Mouse (Mus musculus): ENCODE measurements at regions not wholly inside any gene's neighbourhood (a gene's known extent, or its start where the extent isn't known, plus 50 kb on each side); places are given as distances from the start of the nearest gene placed in this dataset.

DNA sequence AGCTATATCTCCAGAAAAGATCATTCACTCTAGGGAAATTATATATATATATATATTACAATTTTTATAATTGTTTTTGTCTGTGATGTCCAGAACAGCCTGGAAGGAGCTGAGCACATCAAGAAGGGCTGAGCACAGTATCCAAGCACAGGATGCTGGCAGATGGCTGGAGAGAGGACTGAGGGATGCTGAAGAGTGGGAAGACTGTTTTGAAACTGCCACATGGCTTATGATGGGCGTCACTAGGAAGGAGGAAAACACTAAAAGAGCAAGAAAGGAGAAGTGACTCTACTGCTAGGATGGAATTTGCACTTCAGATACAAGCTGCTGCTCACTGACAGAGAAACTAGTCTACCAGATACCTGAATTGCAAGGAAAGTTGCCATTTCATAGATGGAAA, 50.4 kb upstream of the Atg10 start:
- DNase-seq (ENCODE audit: low read depth, low spot score) = no peak

DNA sequence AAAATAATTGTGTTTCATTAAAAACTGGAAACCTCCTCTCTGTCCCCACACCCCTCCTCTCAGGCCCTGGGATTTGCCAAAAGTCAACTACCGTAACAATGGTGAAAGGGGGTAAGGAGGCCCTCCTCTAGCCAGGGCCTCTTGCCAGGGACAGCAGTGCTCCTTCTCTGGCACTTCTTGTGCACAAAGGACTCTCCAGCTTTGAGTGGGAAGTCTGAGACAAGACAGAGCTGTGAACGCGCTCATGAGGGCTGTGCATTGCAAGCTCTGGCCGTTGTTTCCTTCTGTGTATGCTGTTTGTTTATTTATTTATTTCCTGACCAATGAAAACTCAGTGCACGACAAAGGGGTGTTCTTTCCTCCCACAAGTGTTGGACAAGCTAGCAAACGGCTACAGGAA, 50.8 kb upstream of the Atg10 start:
- DNase-seq (ENCODE audit: low read depth, low spot score) = no peak

DNA sequence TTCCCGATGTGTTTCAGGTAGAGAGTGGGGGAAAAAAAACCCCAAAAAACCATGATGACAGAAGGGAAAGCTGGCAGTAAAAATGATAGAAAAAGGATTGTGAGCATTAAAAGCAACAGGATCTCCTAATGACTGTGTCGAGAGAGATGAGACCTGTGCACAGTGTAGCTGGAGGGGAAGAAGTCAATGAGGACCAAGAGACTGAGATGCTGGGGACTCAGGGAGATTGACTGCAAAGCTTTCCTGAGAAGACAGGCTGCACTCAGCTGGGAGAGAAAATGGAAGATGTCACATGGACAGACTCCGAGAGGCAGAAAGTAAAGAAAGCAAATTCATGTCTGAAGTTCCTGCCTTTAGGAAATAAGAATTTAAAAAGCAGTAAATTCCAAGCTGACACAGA, 55.7 kb upstream of the Atg10 start:
- no peak for DNase-seq (ENCODE audit: low read depth, low spot score)

DNA sequence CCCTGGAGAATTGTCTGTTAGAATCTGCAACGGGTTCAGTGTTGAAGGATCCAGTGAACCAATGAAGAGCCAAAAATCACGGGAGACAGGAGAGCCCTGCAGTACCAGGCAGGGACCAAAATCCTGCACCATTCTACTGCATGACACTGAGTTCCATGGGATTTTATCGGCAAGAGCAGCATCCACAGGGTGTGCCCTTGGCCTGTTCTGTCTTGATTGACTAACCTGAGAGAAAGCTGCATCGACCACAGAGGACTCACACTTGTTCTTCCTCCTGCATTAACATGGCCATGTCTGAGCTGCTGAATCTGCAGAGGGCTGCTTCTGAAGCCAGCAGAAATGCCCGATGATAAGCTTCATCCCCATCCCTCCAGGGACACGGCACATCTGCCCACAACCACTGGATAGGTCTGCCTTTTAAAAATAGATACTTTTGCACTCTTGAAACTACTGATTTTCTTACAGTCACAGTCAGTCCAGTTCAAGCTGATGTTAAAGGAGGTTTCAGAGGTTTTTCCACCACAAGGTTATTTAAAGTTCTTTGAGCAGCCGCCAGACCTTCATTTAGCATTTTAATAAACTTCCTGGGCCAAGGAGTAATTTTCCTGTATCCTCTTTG, 71.9 kb upstream of the Atg10 start:
- no peak for DNase-seq (ENCODE audit: low read depth, low spot score)

DNA sequence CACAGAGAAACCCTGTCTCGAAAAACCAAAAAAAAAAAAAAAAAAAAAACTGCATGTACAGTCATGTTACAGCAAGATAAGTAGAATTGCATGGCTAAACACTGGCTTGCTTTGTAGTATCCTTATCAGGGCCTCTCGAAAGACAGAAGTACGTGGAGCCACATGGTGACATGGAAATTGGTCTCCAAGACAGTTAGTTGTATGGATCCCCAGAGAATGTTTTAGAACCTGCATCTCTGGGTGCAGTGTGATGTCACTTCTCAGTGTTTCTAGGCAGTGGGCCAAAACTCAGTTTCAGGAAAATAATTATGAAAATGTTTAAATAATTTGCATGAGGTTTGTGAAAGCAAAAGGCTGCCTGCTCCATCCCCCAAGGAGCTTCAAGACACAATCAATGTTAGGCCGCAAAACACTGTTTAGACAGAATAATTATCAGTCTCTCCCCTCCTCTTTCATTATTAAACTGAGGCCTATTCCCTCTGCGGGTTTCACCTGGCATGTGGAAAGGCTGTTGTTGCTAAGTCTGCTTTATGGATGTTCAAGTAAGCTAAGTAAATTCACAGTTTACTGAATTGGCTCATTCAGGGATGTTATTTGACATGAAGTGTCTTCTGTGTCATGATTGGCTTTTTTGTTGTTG, 72.9 kb upstream of the Atg10 start:
- DNase-seq (ENCODE audit: low read depth, low spot score) = no peak

DNA sequence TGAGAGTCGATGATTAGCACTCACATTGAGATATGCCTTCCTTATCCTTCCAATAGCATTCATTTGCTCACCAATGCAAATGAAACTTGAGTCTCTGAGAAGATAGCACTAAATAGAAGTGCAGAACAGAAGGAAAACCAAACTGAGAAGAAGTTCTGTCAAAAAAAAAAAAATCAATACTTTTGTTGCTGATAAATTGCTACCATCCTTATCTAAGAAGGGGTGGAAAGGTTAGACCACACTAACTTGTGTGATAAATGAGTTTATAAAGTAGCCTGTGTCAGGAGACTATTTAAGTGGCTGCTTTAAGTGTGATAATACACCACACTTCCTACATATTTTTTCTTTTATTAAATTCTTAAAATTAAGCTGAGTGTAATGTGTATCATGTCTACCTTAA, 78.1 kb upstream of the Atg10 start:
- DNase-seq (ENCODE audit: low read depth, low spot score) = no peak

DNA sequence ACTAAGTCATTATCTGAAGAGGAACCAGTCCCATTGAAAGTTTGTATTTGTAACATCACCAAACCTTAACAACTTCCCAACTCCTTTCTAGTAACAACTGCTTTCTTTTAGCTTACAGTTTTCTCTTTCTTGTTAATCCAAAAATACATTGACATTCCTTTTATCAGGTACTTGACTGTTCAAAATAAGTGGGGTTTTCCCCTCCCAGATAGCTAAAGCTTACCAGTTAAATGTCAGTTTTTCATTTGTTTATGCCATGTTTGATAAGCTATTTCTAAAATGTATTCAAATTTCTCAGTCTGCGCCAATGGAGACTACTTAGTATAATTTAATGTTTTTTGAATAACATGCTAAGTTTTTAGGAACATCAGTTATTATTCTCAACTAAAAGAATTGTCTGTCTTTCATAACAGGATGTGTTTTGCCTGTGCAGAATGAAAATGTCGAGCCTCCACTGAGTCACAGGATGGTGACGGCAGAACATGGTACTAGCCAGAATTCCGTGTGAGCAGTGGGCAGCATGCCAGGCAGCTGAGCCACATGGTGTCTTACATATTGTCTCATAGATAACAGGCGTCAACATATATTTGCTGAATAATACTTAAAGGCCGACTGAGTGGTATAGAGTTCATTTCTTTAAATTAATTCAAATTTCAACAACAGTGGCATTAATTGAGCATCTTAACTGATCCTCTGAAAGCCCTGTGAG, 82.1 kb upstream of the Atg10 start:
- no peak for DNase-seq (ENCODE audit: low read depth, low spot score)

DNA sequence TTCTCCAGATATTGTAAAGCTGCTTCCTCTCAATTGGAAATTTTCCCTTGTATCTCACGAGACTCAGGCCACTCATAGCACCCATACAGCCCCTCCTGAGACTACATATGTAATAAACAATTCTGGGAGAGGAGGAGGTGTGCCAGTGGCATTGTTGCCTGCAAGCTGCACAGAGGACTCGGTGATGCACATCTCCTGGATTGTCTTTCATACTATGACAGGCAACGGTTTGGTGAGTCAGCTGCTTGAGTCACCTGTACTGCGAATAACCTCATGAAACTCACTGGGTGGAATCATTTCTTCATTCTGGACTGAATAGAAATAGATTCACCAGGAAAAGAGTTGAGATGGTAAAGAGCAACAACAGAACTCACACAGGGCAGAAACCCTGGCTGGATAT, 82.8 kb upstream of the Atg10 start:
- DNase-seq (ENCODE audit: low read depth, low spot score) = no peak

DNA sequence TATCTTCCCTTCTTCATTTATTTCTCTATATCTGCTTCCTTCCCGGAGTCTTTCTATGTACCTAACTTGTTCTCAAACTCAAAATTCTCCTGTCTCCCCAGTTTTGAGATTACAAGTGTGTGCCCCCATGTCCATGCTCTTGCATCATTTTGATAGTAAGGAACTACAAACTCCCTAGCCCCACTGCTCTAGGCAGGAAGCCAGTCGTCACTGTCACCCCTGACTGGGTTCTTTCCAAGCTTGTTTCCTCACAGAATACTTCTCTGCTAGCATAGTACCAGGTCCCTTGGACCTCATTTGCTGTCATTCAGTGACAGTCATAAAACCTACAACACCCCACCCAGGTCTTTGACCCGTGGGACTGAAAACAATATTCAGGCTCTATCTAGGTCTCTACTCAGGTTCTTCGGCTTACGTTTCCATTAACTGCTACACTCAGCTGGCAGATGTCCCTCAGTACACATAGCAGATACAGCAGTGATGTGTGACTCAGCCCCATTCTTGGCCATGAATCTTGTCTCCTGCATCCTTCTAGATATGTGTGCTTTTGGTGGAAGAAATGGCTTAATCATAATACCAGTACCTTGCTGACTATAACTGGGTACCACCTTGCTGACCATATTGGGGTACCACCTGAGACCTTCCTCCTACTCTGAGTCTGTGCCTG, 89.3 kb upstream of the Atg10 start:
- no peak for DNase-seq (ENCODE audit: low read depth, low spot score)

DNA sequence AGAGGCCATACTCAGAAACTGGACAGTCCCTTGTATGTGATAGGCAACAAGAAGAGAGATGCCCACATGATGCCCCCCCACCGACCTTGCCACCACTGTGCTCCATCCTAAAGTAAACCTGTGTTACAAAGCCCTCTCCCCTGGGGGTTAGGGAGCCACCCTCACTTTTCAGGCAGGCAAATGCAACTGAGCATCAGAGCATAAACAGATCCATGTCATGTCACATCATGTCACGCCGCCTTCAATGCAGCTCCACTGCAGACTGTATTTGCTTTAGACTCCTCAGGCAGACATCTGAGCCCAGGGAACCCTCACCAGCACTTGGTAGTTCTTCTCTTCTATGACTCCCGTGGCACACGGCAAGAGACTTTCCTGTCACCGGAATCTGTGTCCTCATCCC, 98.6 kb upstream of the Atg10 start:
- DNase-seq (ENCODE audit: low read depth, low spot score) = no peak

DNA sequence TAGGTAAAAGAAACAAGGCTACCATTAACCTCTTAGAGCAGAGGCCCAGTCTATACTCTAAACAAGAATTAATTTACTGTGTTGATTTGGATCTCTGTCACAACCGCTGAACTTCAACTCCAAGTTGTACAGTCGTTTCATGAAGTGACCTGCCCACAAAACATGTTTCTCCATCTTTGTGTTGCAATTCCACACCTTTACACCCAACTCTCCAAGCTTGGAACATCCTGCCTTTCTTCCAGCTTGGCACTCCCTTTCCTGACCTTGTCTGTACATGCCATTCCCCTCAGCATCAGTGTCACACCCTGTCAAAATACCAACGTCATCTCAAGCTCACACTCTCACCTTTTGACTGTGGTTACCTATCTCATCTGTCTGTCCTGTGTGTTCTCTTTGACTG, 103.1 kb upstream of the Atg10 start:
- no peak for DNase-seq (ENCODE audit: low read depth, low spot score)

DNA sequence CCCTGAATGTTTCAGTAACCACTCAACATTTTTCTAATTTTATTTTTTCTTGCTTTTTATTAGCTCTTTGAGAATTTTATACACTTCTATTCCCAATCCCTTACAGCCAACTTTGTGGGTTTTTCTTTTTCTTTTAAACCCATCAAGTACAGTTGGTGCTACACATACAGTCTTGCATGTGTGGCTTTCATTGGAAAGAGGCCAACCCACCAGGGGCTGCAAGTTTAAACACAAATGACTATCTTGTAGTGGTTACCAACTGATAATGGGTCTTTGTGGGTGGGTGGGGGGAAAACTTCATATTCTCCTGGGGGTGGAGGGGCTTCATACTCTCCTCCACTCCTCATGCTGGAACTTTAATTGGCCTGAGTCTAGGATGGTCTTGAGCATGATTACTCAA, 110.5 kb upstream of the Atg10 start:
- no peak for DNase-seq (ENCODE audit: low read depth, low spot score)

DNA sequence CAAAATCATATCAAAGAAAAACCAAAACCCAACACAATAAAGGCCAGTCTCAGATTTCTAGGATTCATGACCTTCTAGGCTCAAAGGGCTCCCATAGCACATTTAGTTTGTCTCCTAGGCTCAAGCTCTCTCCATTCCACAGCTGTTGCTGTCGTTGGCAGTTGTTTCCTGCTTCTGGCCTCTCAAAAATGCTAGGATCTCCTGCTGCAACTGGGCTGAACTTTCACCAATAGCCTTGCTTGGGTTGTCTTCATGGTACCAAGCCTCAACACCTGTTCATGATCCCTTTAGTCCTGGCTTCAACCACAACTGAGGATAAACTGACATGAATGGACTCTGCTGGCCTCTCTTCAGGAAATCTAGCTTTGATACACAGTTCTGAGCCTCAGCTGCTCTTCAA, 115.9 kb upstream of the Ssbp2 start:
- DNase-seq (ENCODE audit: low read depth, low spot score) = no peak

DNA sequence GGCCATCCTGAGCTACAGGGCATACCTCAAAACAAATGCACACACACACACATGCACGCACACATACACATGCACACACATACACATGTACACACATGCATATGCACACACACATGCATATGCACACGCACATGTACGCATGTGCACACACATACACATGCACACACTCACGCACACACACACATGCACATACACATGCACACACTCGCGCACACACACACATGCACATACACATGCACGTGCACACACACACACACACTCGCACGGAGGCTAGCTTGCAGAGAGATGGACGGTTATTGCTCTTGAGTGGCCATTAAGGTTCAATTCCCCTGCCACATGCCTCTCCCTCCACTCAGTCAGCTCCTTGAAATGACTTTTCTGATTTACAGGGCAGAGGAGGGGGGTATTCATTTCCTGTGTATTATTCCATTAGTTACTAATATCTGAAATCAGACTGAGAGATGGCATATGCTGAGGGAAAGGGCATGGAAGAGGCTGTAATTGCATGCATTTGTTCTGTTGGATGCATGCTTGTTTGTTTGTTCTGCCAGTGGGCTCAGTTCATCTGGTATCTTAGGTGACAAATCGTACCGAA, 111.5 kb upstream of the Ssbp2 start:
- DNase-seq (ENCODE audit: low read depth, low spot score) = no peak

DNA sequence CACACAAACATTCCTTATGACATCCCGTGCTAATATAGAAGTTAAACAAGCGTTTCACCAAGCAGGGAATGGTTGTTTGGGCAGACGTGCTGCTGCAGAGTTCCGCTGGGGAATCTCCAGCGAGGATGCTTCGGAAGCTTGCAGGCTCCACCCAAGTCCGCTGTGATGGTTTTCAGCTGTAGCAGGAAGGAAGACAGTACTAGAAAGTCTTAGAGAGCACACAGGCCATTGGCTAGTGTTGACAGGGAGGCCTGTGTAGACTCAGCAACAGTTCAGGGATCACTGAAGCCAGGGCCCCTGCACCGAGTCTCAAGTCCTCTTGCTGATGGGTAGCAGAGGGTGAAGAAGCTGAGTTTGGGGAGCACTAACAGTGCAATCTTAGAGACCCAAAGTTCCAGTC, 107.8 kb upstream of the Ssbp2 start:
- no peak for DNase-seq (ENCODE audit: low read depth, low spot score)

DNA sequence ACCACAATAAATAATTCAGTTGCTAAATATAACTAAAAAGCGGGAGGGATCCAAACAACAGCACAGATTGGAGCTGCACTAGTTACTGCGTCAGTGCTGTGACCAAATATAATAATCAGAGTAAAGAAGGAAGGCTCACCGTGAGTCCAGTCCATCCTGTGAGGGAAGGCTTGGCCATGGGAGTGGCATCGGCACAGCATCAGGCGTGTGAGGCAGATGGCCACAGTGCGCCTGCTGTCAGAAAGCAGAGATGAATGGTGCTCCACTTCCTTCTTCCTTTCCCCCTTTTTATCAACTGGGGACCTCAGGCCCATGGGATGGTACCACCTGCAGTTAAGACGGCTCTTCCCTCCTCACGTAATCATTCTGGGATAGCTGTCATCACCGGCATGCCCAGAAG, 103.6 kb upstream of the Ssbp2 start:
- no peak for DNase-seq (ENCODE audit: low read depth, low spot score)

DNA sequence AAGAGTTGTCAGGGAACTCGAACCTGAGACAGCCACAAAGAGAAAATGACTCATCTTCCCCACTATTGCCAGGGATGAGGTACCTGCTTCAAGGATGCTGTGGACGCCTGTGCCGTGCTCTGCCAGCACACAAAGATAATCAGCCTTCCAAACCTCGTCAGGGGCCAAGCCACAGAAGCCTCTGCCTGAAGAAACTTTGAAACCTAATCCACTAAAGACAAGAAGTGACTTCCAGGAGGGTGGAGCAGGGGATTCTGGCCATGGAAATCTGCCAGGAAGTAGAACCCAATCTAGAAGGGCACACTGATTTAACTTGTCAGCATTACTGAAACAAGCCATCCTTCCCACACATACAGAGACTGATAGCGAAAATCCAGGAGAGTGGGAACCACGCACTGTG, 100.0 kb upstream of the Ssbp2 start:
- DNase-seq (ENCODE audit: low read depth, low spot score) = no peak

DNA sequence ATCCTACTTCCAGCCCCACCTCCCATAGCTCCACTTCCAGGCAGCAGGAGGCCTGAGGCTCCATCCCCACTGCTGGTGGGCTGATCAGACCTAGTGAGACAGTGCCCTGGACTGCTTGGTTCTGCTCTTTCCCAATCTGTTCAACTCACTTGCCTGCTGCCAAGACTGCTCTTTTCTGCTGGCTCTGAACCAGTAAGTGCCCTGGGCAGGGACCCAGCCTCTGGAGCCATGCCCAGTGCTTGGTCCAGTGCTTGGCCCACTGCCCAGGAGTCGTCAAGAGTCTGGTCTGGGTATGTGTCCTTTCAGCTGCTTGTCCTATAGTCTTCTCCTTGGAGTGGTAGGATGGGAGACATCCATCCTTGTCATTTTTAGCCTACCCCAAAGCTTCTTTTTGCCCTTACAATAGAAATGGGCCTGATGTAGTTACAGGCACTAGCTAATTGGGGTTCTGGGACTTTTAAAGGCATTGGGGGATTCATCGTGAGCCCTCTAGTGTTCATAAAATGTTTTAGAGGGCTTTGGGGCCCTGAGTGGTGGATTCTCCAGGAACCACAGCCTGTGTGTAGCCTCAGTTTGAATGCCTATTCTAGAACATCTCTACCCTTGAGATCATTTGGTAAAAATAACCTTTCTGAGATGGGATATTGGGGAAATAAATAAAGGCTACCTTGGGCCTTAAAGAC, 94.7 kb upstream of the Ssbp2 start:
- peak; percentile 96 for DNase-seq (ENCODE audit: low read depth, low spot score)

DNA sequence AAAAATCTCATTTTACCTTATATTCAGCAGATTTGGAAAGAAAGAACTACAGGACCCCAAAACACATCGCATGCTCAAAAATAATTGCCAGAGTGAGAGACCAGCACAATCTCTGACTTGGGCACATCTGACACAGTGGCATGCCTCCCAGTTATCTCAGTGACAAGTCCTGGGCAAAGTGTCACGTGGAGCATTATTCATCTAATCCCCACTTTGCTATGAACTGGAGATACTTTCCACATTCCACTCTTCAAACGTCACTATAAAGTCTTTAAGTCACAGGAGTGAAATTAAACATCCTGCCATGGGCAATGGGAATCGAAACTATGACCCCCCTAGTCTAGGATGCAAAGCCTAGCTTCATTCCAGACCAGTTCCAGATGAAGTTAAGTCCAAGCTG, 93.5 kb upstream of the Ssbp2 start:
- no peak for DNase-seq (ENCODE audit: low read depth, low spot score)

DNA sequence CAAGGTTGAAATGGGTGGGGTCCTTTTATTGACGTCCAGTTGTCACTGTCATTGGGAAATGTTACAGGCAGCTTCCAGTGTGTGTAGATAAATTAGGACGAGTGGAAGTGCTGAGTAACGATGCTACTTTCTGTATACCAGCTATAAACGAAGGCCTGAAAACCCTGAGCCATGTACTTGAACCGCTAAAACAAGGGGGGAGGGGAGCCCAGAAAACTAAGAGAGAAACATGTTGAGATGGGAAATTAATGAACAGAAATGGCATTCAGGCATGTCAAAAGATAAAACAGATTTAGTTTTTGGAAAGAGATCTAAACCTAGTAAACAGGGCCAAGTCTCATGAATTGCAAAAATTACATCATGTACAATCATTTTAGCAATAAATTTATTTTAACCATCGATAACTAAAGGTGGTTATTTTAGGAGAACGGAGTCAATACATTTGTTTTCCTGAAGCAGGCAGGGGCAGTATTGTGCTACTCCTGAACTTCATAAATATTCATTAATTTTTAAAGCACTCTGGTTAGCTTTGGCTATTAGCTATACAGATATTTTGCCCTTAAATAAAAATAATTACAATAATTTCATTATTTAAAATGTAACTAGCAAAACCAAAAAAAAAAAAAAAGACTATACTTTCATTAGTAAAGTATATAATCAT, 92.1 kb upstream of the Ssbp2 start:
- no peak for DNase-seq (ENCODE audit: low read depth, low spot score)

DNA sequence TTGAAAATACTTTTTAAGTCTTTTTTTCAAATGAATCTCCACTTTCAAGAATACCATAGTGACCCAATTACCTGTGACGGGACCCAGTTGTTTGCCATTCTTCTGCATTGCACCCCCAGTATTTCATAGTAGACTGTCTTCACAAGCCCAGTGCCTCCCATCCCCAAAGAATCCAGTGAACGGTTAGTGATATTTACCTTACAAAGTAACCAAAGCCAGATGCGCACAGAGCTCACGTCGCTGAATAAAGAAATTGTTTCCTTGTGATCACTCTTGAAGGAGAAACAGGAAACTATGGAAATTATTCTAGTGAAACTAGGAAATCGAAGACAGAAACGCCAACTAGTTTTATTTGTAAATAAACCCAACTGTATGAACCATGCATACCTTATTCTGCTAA, 91.4 kb upstream of the Ssbp2 start:
- DNase-seq (ENCODE audit: low read depth, low spot score) = no peak

Data from skeletal muscle tissue, adult 2 months (tissue).